Mouse (Mus musculus) megakaryocyte, embryonic 14.5 days (primary cell): ENCODE data around the gene Ddx49.

Experiments
- FLI1 ChIP-seq: IDR thresholded peaks from 2 replicates; pipeline ENCODE4 v1.6.1; 2012; ENCODE audit warnings: low read length, inconsistent platforms, mixed read lengths
- GATA1 ChIP-seq: IDR thresholded peaks from 3 replicates; pipeline ENCODE4 v1.6.1; 2012; ENCODE audit warnings: mixed read lengths, low read length, inconsistent platforms, borderline replicate concordance

GRCm38 (mm10) chr8:70254628-70255027 is 47.7 kb downstream of the Ddx49 start:
- TF ChIP-seq FLI1: no peak
- TF ChIP-seq GATA1: no peak
